Mouse (Mus musculus) hindbrain, postnatal 0 days (tissue): ENCODE results near the gene Med19. TPM values are rescaled to one million over a fixed set of nuclear protein-coding genes. Genes with fewer than 3 reads are reported as not detected.

ENCODE experiments used
- ATAC-seq: fragments of 200-750 bp; cut with Nextera tagmentation; 2 replicates; pipeline ENCODE4 v1.8.0; 2017; ENCODE audit warnings: mild to moderate bottlenecking, moderate TSS enrichment, moderate library complexity
- DNase-seq: peaks from one replicate; pipeline ENCODE4 v3.0.0-alpha.2; 2015; ENCODE audit warnings: low spot score
- H3K27ac ChIP-seq: fragments of 300-500 bp; sonication (generic); 2 replicates; pipeline ENCODE4 v1.5.1; 2014; ENCODE audit warnings: mild to moderate bottlenecking
- H3K27me3 ChIP-seq: fragments of 300-500 bp; sonication (generic); 2 replicates; pipeline ENCODE4 v1.6.1; 2014; ENCODE audit warnings: low read length, mixed read lengths; ENCODE audit not compliant: insufficient read depth
- H3K36me3 ChIP-seq: fragments of 300-500 bp; sonication (generic); 2 replicates; pipeline ENCODE4 v1.6.1; 2014; ENCODE audit warnings: low read length, mixed read lengths; ENCODE audit not compliant: insufficient read depth
- H3K4me1 ChIP-seq: fragments of 300-500 bp; sonication (generic); 2 replicates; pipeline ENCODE4 v1.6.1; 2014; ENCODE audit warnings: antibody characterized with exemption, low read length, mixed read lengths; ENCODE audit not compliant: insufficient read depth
- H3K4me2 ChIP-seq: fragments of 300-500 bp; sonication (generic); 2 replicates; pipeline ENCODE4 v1.6.1; 2014; ENCODE audit warnings: low read depth, mild to moderate bottlenecking, low read length, moderate library complexity, mixed read lengths
- H3K4me3 ChIP-seq: fragments of 300-500 bp; sonication (generic); 2 replicates; pipeline ENCODE4 v1.5.1; 2014; ENCODE audit warnings: low read length
- H3K9ac ChIP-seq: fragments of 300-500 bp; sonication (generic); replicated peaks from 2 replicates; pipeline ENCODE4 v1.6.1; 2014; ENCODE audit warnings: mild to moderate bottlenecking, low read length, moderate library complexity, mixed read lengths
- H3K9me3 ChIP-seq: fragments of 300-500 bp; sonication (generic); 2 replicates; pipeline ENCODE4 v1.6.1; 2016; ENCODE audit warnings: low read length, mixed read lengths
- CTCF ChIP-seq: IDR thresholded peaks from 2 replicates; pipeline ENCODE4 v1.5.1; 2016; ENCODE audit warnings: antibody characterized with exemption, control low read depth, low read depth
- WGBS: fragments of 180-500 bp; shearing (Covaris S2); extraction: QIAGEN DNeasy Blood & Tissue Kit; methylation state at CpG from one replicate; pipeline ENCODE4 v1.1.7; 2014; 5-methylcytosine and 5-hydroxymethylcytosine counted together
- polyA plus RNA-seq: library from polyadenylated mRNA; unstranded; fragments of >200 nt; fragmentation: Nextera tagmentation; extraction: Ambion mirVana; gene quantifications from 2 replicates; pipeline ENCODE4 v1.2.1, GENCODE M21; 2015
- total RNA-seq: library from RNA; depleted of rRNA; stranded (reverse); fragments of >200 nt; gene quantifications from 2 replicates; pipeline ENCODE4 v1.2.3, GENCODE M21; 2014; rRNA removed

Gene Med19
- total RNA-seq, result 31.4 and 31.6 TPM in 2 replicates
- polyA plus RNA-seq, result 47.4 and 47.5 TPM in 2 replicates

DNA sequence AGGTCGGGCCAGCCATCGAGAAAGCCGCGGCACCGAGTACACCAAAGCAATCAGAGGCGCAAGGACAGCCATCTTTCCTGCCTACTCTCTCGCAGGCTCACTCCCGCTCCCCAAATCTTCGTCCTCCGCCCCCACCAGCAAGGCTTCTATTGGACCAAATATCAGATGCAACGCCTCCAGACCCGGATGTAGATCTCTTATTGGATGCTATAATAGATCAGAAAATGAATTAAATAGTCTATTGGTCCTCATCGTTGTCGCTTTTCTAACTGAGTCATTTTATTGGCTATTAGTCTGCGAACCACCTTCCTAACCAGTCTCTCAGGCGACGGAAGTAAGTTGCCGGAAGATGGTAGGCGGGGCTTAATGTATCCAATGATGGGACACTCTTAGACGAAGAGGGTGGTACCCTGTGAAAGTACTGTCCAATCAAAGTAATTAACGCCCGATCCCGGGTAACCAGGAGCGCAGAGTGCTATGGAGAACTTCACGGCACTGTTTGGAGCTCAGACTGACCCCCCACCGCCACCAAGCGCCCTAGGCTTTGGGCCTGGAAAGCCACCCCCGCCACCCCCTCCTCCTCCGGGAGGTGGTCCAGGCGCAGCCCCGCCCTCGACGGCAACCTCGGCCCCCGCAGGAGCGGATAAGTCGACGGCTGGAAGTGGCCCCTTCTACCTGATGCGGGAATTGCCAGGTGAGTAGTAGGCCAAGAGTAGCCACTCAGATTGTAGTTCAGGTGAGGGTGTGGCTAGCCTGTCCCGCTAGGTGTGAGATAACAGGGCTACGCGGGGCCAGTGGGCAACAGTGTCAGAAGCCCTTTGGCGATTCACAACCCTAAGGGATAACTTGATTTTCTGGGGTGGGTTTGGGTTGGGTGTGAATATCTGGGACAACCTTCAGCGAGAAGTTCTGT lies at the start of gene Med19, which contains the start of gene Gm28635:
Gene Med19 (plus strand): TSS at position 435 of the 913 bp plus-strand sequence.
Gene Gm28635 (minus strand): TSS at position 74 of the 913 bp plus-strand sequence.
- H3K27ac ChIP-seq, result peak within 1 kb of the TSS; percentile 86
- H3K4me2 ChIP-seq, result peak within 1 kb of the TSS; percentile 86
- TF ChIP-seq CTCF, result peak; percentile 27
- WGBS, result under 1% methylated on average over 44 of the region's 44 CpGs
- peaks cover 4% of the 10 kb centered on the region; the same call in 1 of the 2 replicates for H3K4me1 ChIP-seq
- peak within 1 kb of the TSS; percentile 83 for H3K9ac ChIP-seq
- H3K4me3 ChIP-seq, result peak within 1 kb of the TSS; percentile 100
- peak; percentile 99 for ATAC-seq
- peaks cover 18% of the 10 kb centered on the region; the same call in 1 of the 2 replicates for H3K36me3 ChIP-seq
- H3K9me3 ChIP-seq, result no peaks in the 10 kb centered on the region
- DNase-seq, result peak; percentile 99
- H3K27me3 ChIP-seq, result no peaks in the 10 kb centered on the region

DNA sequence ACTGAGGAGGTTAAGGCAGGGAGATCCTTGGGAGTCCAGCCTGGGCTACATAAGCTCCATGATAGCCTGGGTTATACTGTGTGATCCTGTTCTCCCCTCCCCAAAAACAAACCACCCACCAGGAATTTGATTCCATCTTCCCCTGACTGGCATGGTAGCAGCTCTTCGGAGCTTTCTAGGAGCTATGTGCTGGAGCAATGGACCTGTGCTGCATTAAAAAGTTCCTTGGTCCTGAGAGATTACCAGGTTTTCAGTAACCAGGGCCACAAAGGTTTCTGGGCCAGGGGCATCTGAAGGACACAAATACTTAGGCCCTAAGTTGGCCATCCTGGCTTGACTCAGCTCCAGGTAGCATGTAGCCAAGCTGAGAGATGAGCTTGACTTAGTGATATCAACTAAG lies 46.2 kb upstream of the Med19 start:
- Histone ChIP-seq H3K27me3 (no peaks in the 10 kb centered on the region), H3K4me1 (peaks cover 28% of the 10 kb centered on the region), H3K27ac (no peak overlapping the region), H3K4me2 (no peak overlapping the region), H3K36me3 (no peaks in the 10 kb centered on the region), H3K4me3 (no peak overlapping the region), H3K9ac (no peak overlapping the region), H3K9me3 (no peaks in the 10 kb centered on the region)
- ATAC-seq (no peak), DNase-seq (no peak)
- 88% methylated on average over 1 of the region's 1 CpGs for WGBS
- no peak for TF ChIP-seq CTCF

GRCm38 (mm10) chr2:84632999-84633398 lies 45.2 kb upstream of the Med19 start:
- Histone ChIP-seq H3K9me3 (no peaks in the 10 kb centered on the region), H3K36me3 (no peaks in the 10 kb centered on the region), H3K4me2 (no peak overlapping the region), H3K27ac (peak overlapping the region; percentile 16; the same call in 1 of the 2 replicates), H3K27me3 (no peaks in the 10 kb centered on the region), H3K4me3 (no peak overlapping the region), H3K9ac (no peak overlapping the region), H3K4me1 (peaks cover 33% of the 10 kb centered on the region)
- DNase-seq, result no peak
- no peak for ATAC-seq
- no peak for TF ChIP-seq CTCF
- 18% methylated on average over 3 of the region's 3 CpGs for WGBS

GRCm38 (mm10) chr2:84634006-84634405 lies 44.2 kb upstream of the Med19 start:
- Histone ChIP-seq H3K4me3 (no peak overlapping the region), H3K4me1 (peaks cover 33% of the 10 kb centered on the region), H3K9me3 (no peaks in the 10 kb centered on the region), H3K27ac (peak overlapping the region; percentile 81), H3K36me3 (no peaks in the 10 kb centered on the region), H3K27me3 (no peaks in the 10 kb centered on the region), H3K4me2 (no peak overlapping the region), H3K9ac (no peak overlapping the region)
- 82% methylated on average over 4 of the region's 4 CpGs for WGBS
- no peak for ATAC-seq
- TF ChIP-seq CTCF, result no peak
- DNase-seq, result no peak

- no peaks in the 10 kb centered on the region for H3K36me3 ChIP-seq
- H3K27me3 ChIP-seq, result no peaks in the 10 kb centered on the region
- H3K9me3 ChIP-seq, result no peaks in the 10 kb centered on the region
- 24% methylated on average over 4 of the region's 4 CpGs for WGBS
- no peak for ATAC-seq
- peak overlapping the region; percentile 81 for H3K27ac ChIP-seq
- no peak overlapping the region for H3K9ac ChIP-seq
- H3K4me2 ChIP-seq, result peak overlapping the region; percentile 30
- no peak overlapping the region for H3K4me3 ChIP-seq
- TF ChIP-seq CTCF, result no peak
- peaks cover 33% of the 10 kb centered on the region for H3K4me1 ChIP-seq
- DNase-seq, result peak; percentile 18
Observed at GRCm38 (mm10) chr2:84634934-84635482, 43.2 kb upstream of the Med19 start.

DNA sequence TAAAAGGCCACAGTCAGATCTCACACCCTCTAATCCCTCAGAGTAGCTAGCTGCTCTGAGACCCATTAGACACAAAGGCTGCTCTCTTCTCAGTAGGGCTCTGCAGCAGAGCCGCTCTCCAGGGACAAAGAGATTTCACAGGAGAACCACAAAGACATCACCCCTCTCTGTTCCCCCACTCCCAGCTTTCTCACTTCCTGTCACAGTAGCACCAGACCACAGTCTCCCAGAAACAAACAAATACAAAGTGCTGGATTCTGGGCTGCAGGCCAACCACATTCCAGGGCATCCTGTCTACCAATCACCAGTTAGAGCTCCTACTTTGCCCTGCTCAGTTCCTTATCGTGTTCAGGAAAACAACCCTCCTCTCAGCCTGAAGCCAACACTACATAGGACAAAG lies 42.6 kb upstream of the Med19 start:
- peak; percentile 86 for DNase-seq
- ATAC-seq, result peak; percentile 97
- Histone ChIP-seq H3K4me2 (peak overlapping the region; percentile 30), H3K9me3 (no peaks in the 10 kb centered on the region), H3K9ac (no peak overlapping the region), H3K4me3 (no peak overlapping the region), H3K27ac (peak overlapping the region; percentile 81), H3K4me1 (peaks cover 33% of the 10 kb centered on the region), H3K27me3 (no peaks in the 10 kb centered on the region), H3K36me3 (no peaks in the 10 kb centered on the region)
- 1% methylated on average over 2 of the region's 2 CpGs for WGBS
- TF ChIP-seq CTCF, result no peak
